ENCODE assay signal across 22 mouse cellular contexts in the genomic region with DNA sequence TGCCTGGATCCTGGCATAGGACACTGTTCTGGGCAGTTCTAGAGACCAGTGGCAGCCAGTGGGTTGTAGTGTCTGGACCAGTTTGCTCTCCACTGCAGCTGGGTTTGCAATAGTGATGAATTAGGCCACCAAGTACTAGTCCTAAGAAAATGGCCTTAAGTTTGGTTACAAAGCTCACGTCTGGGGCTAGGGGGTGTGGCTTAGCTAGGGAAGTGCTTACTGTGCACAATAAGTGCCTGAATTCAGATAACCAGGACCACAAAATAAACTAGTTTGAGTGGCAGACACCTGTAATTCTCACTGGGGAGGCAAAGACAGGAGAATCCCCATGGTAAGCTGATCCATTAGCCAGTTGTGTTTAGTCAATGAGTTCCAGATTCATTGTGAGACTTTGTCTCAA. TPM values are rescaled to one million over a fixed set of nuclear protein-coding genes. Genes with fewer than 3 reads are reported as not detected.
A peak's percentile ranks its signal among the peaks of the same experiment; 100 is the strongest.
DNase-seq lines count a peak whose midpoint lies in the region; ATAC-seq lines count a peak whose summit lies in the region.
"Had no signal": no experiment of that assay in that cellular context is flagged by ENCODE, and none has a peak within 500 bp of the region (broad histone marks: within the 10 kb centered on the region; RNA-seq: fewer than 3 reads in every experiment).

No protein-coding gene starts in this region.

- H3K4me1 ChIP-seq in hindbrain, embryonic 10.5 days (replicated peaks): 0 out of 2 replicates have a peak, but pooled peaks cover 15% of the 10 kb centered on the region
- H3K4me1 ChIP-seq: hindbrain, embryonic 13.5 days; midbrain, embryonic 15.5 days had no signal

- H3K9me3 ChIP-seq in hindbrain, embryonic 10.5 days: no peaks in the 10 kb centered on the region
- H3K9me3 ChIP-seq: forebrain, embryonic 13.5 days; G1E; heart, embryonic 15.5 days; hindbrain, embryonic 13.5 days; kidney, embryonic 15.5 days; limb, embryonic 13.5 days; midbrain, embryonic 15.5 days had no signal

- DNase-seq in 416B (ENCODE audit: low read depth): peak; percentile 3
- DNase-seq in B cell, adult 2 months: peak; percentile 24 to 30
- DNase-seq in thymus, postnatal 0 days (ENCODE audit: low spot score): peak; percentile 74
- no peak for DNase-seq in hindbrain, embryonic 10.5 days (ENCODE audit: low spot score)
- no peak for DNase-seq in ovary, adult 18-20 months (ENCODE audit: low spot score)
- DNase-seq in left cerebral cortex, postnatal 14 days (ENCODE audit: low spot score in 2 of 2): no peak
- DNase-seq: adrenal gland, postnatal 25 days; cerebellum, adult 8-10 months; gastrocnemius, postnatal 14 days; kidney, postnatal 4 days; right cerebral cortex, postnatal 4 days had no signal

- intact Hi-C loops in left cerebral cortex, postnatal 14 days (cut with DNase I): no loop called here

- no peak overlapping the region for H3K27ac ChIP-seq in hindbrain, embryonic 10.5 days
- H3K27ac ChIP-seq: forebrain, embryonic 13.5 days; heart, embryonic 15.5 days; hindbrain, embryonic 13.5 days; kidney, embryonic 15.5 days; limb, embryonic 13.5 days; liver, embryonic 14.5 days; midbrain, embryonic 15.5 days had no signal

- H3K36me3 ChIP-seq in hindbrain, embryonic 10.5 days: no peaks in the 10 kb centered on the region
- H3K36me3 ChIP-seq: G1E; heart, embryonic 15.5 days; hindbrain, embryonic 13.5 days; kidney, embryonic 15.5 days; limb, embryonic 13.5 days; midbrain, embryonic 15.5 days had no signal

- peak; percentile 46 to 47 for ATAC-seq in hematopoietic stem cell, adult 5-6 weeks (replicated peaks in 1 of 2; ENCODE audit: insufficient read depth in 1 of 2, low FRiP score in 2 of 2, low TSS enrichment in 1 of 2, low read depth in 1 of 2, poor library complexity in 2 of 2, severe bottlenecking in 2 of 2)
- ATAC-seq: CD4-positive, CD25-positive, alpha-beta regulatory T cell, adult 4 months; inflammation-experienced regulatory T-cells, adult 6 months; midbrain, embryonic 15.5 days had no signal

- 64% methylated on average over 1 of the region's 1 CpGs for WGBS in hindbrain, embryonic 10.5 days

- H3K27me3 ChIP-seq in hindbrain, embryonic 10.5 days (ENCODE audit: insufficient read depth, poor library complexity, severe bottlenecking): no peaks in the 10 kb centered on the region
- H3K27me3 ChIP-seq: forebrain, embryonic 13.5 days; heart, embryonic 15.5 days; hindbrain, embryonic 13.5 days; kidney, embryonic 15.5 days; limb, embryonic 13.5 days; midbrain, embryonic 15.5 days had no signal

- H3K4me3 ChIP-seq in hindbrain, embryonic 10.5 days: no peak overlapping the region
- H3K4me3 ChIP-seq: forebrain, embryonic 13.5 days; heart, embryonic 15.5 days; hindbrain, embryonic 13.5 days; kidney, embryonic 15.5 days; limb, embryonic 13.5 days; midbrain, embryonic 15.5 days had no signal

RNA-seq across cellular contexts. Expression of a gene that starts 59.3 kb away (rescaled TPM):
- total RNA-seq in hematopoietic stem cell, adult 5-6 weeks (2017): 35.1 and 46.4 TPM in 2 replicates
- polyA plus RNA-seq in thymus, postnatal 0 days (2015; fragmentation: Nextera tagmentation; extraction: Ambion mirVana): 130 and 146 TPM in 2 replicates
- 31.5 and 38.7 TPM in 2 replicates for polyA plus RNA-seq in hindbrain, embryonic 10.5 days (2016; fragmentation: Nextera tagmentation; extraction: Ambion mirVana)
- 10 to 100 TPM; 64.0 to 65.9 TPM for total RNA-seq in left cerebral cortex, postnatal 14 days (2021)

Comparison
In these comparisons a context has a peak if more than half of its experiments do, and no peak if none do; other contexts are left out.
1. DNase-seq: peak in 416B (single experiment), B cell, adult 2 months (2 of 2) and thymus, postnatal 0 days (single experiment); none in hindbrain, embryonic 10.5 days (single experiment), ovary, adult 18-20 months (single experiment) and left cerebral cortex, postnatal 14 days (0 of 2).